Mouse (Mus musculus): ENCODE data around the gene Ccdc180. TPM values are rescaled to one million over a fixed set of nuclear protein-coding genes. Genes with fewer than 3 reads are reported as not detected.

Gene Ccdc180
- polyA plus RNA-seq, 1 experiment from 2014 or later, result not detected

- H3K9me3 ChIP-seq (replicated peaks; ENCODE audit: control insufficient read depth, low read length), result no peaks in the 10 kb centered on the region
- no peaks in the 10 kb centered on the region for H3K36me3 ChIP-seq (replicated peaks; ENCODE audit: control insufficient read depth, insufficient read depth, low read depth, low read length)
- DNase-seq (ENCODE audit: low spot score), result no peak
- H3K4me2 ChIP-seq (ENCODE audit: low read depth, low read length), result no peak overlapping the region
- no peak overlapping the region for H3K4me3 ChIP-seq (ENCODE audit: low read depth, low read length)
- H3K9ac ChIP-seq (replicated peaks; ENCODE audit: low read length), result no peak overlapping the region
- no peaks in the 10 kb centered on the region for H3K27me3 ChIP-seq (ENCODE audit: control insufficient read depth, insufficient read depth, low read length)
- ATAC-seq (replicated peaks; ENCODE audit: insufficient number of reproducible peaks, low FRiP score, low TSS enrichment, low read depth), result no peak
- WGBS, result 83% methylated on average over 7 of the region's 7 CpGs
- no peak overlapping the region for H3K27ac ChIP-seq (replicated peaks; ENCODE audit: low read depth, low read length)
- no peaks in the 10 kb centered on the region for H3K4me1 ChIP-seq (ENCODE audit: control insufficient read depth, insufficient read depth, low read length)
These were observed 27.0 kb downstream of the Ccdc180 start for GRCm38 (mm10) chr4:45917091-45917490.

- Histone ChIP-seq H3K9ac (replicated peaks; ENCODE audit: low read length) (no peak overlapping the region), H3K4me2 (ENCODE audit: low read depth, low read length) (no peak overlapping the region), H3K4me1 (ENCODE audit: control insufficient read depth, insufficient read depth, low read length) (no peaks in the 10 kb centered on the region), H3K27ac (replicated peaks; ENCODE audit: low read depth, low read length) (no peak overlapping the region), H3K4me3 (ENCODE audit: low read depth, low read length) (no peak overlapping the region), H3K36me3 (replicated peaks; ENCODE audit: control insufficient read depth, insufficient read depth, low read depth, low read length) (no peaks in the 10 kb centered on the region), H3K27me3 (ENCODE audit: control insufficient read depth, insufficient read depth, low read length) (no peaks in the 10 kb centered on the region), H3K9me3 (replicated peaks; ENCODE audit: control insufficient read depth, low read length) (no peaks in the 10 kb centered on the region)
- WGBS, result 83% methylated on average over 10 of the region's 10 CpGs
- DNase-seq (ENCODE audit: low spot score) (no peak), ATAC-seq (replicated peaks; ENCODE audit: insufficient number of reproducible peaks, low FRiP score, low TSS enrichment, low read depth) (no peak)
These were observed 31.7 kb downstream of the Ccdc180 start for GRCm38 (mm10) chr4:45921663-45922435.

- no peaks in the 10 kb centered on the region for H3K36me3 ChIP-seq (replicated peaks; ENCODE audit: control insufficient read depth, insufficient read depth, low read depth, low read length)
- H3K27me3 ChIP-seq (ENCODE audit: control insufficient read depth, insufficient read depth, low read length), result no peaks in the 10 kb centered on the region
- 90% methylated on average over 4 of the region's 4 CpGs for WGBS
- H3K9me3 ChIP-seq (replicated peaks; ENCODE audit: control insufficient read depth, low read length), result no peaks in the 10 kb centered on the region
- no peaks in the 10 kb centered on the region for H3K4me1 ChIP-seq (ENCODE audit: control insufficient read depth, insufficient read depth, low read length)
- no peak overlapping the region for H3K9ac ChIP-seq (replicated peaks; ENCODE audit: low read length)
- H3K4me3 ChIP-seq (ENCODE audit: low read depth, low read length), result no peak overlapping the region
- DNase-seq (ENCODE audit: low spot score), result no peak
- ATAC-seq (replicated peaks; ENCODE audit: insufficient number of reproducible peaks, low FRiP score, low TSS enrichment, low read depth), result no peak
- no peak overlapping the region for H3K27ac ChIP-seq (replicated peaks; ENCODE audit: low read depth, low read length)
- H3K4me2 ChIP-seq (ENCODE audit: low read depth, low read length), result no peak overlapping the region
These were observed 33.9 kb downstream of the Ccdc180 start for GRCm38 (mm10) chr4:45924011-45924410.

GRCm38 (mm10) chr4:45928561-45928960 lies 38.5 kb downstream of the Ccdc180 start:
- Histone ChIP-seq H3K27me3 (ENCODE audit: control insufficient read depth, insufficient read depth, low read length) (no peaks in the 10 kb centered on the region), H3K36me3 (replicated peaks; ENCODE audit: control insufficient read depth, insufficient read depth, low read depth, low read length) (no peaks in the 10 kb centered on the region), H3K27ac (replicated peaks; ENCODE audit: low read depth, low read length) (no peak overlapping the region), H3K9ac (replicated peaks; ENCODE audit: low read length) (no peak overlapping the region), H3K4me2 (ENCODE audit: low read depth, low read length) (no peak overlapping the region), H3K9me3 (replicated peaks; ENCODE audit: control insufficient read depth, low read length) (no peaks in the 10 kb centered on the region), H3K4me1 (ENCODE audit: control insufficient read depth, insufficient read depth, low read length) (no peaks in the 10 kb centered on the region), H3K4me3 (ENCODE audit: low read depth, low read length) (no peak overlapping the region)
- WGBS, result 82% methylated on average over 4 of the region's 4 CpGs
- ATAC-seq (replicated peaks; ENCODE audit: insufficient number of reproducible peaks, low FRiP score, low TSS enrichment, low read depth) (no peak), DNase-seq (ENCODE audit: low spot score) (no peak)

- DNase-seq (ENCODE audit: low spot score), result peak; percentile 83
- Histone ChIP-seq H3K4me3 (ENCODE audit: low read depth, low read length) (no peak overlapping the region), H3K9me3 (replicated peaks; ENCODE audit: control insufficient read depth, low read length) (no peaks in the 10 kb centered on the region), H3K4me2 (ENCODE audit: low read depth, low read length) (no peak overlapping the region), H3K27ac (replicated peaks; ENCODE audit: low read depth, low read length) (no peak overlapping the region), H3K36me3 (replicated peaks; ENCODE audit: control insufficient read depth, insufficient read depth, low read depth, low read length) (no peaks in the 10 kb centered on the region), H3K4me1 (ENCODE audit: control insufficient read depth, insufficient read depth, low read length) (no peaks in the 10 kb centered on the region), H3K9ac (replicated peaks; ENCODE audit: low read length) (no peak overlapping the region), H3K27me3 (ENCODE audit: control insufficient read depth, insufficient read depth, low read length) (no peaks in the 10 kb centered on the region)
- 27% methylated on average over 13 of the region's 13 CpGs for WGBS
- no peak; the same call in 1 of the 2 replicates for ATAC-seq (replicated peaks; ENCODE audit: insufficient number of reproducible peaks, low FRiP score, low TSS enrichment, low read depth)
These were observed 51.5 kb downstream of the Ccdc180 start for GRCm38 (mm10) chr4:45941628-45942044.

- no peak for DNase-seq (ENCODE audit: low spot score)
- Histone ChIP-seq H3K27me3 (ENCODE audit: control insufficient read depth, insufficient read depth, low read length) (no peaks in the 10 kb centered on the region), H3K9me3 (replicated peaks; ENCODE audit: control insufficient read depth, low read length) (no peaks in the 10 kb centered on the region), H3K4me2 (ENCODE audit: low read depth, low read length) (no peak overlapping the region), H3K4me3 (ENCODE audit: low read depth, low read length) (no peak overlapping the region), H3K4me1 (ENCODE audit: control insufficient read depth, insufficient read depth, low read length) (no peaks in the 10 kb centered on the region), H3K27ac (replicated peaks; ENCODE audit: low read depth, low read length) (no peak overlapping the region), H3K36me3 (replicated peaks; ENCODE audit: control insufficient read depth, insufficient read depth, low read depth, low read length) (no peaks in the 10 kb centered on the region), H3K9ac (replicated peaks; ENCODE audit: low read length) (no peak overlapping the region)
- 80% methylated on average over 8 of the region's 8 CpGs for WGBS
- ATAC-seq (replicated peaks; ENCODE audit: insufficient number of reproducible peaks, low FRiP score, low TSS enrichment, low read depth), result no peak
These were observed 57.6 kb downstream of the Ccdc180 start for GRCm38 (mm10) chr4:45947729-45948128.

GRCm38 (mm10) chr4:45949109-45949848 lies 59.2 kb downstream of the Ccdc180 start:
- no peak overlapping the region for H3K4me3 ChIP-seq (ENCODE audit: low read depth, low read length)
- no peak overlapping the region for H3K27ac ChIP-seq (replicated peaks; ENCODE audit: low read depth, low read length)
- no peak for DNase-seq (ENCODE audit: low spot score)
- no peaks in the 10 kb centered on the region for H3K9me3 ChIP-seq (replicated peaks; ENCODE audit: control insufficient read depth, low read length)
- no peaks in the 10 kb centered on the region for H3K27me3 ChIP-seq (ENCODE audit: control insufficient read depth, insufficient read depth, low read length)
- WGBS, result 89% methylated on average over 7 of the region's 7 CpGs
- H3K4me2 ChIP-seq (ENCODE audit: low read depth, low read length), result no peak overlapping the region
- no peak overlapping the region for H3K9ac ChIP-seq (replicated peaks; ENCODE audit: low read length)
- no peak for ATAC-seq (replicated peaks; ENCODE audit: insufficient number of reproducible peaks, low FRiP score, low TSS enrichment, low read depth)
- no peaks in the 10 kb centered on the region for H3K36me3 ChIP-seq (replicated peaks; ENCODE audit: control insufficient read depth, insufficient read depth, low read depth, low read length)
- H3K4me1 ChIP-seq (ENCODE audit: control insufficient read depth, insufficient read depth, low read length), result no peaks in the 10 kb centered on the region

- no peaks in the 10 kb centered on the region for H3K27me3 ChIP-seq (ENCODE audit: control insufficient read depth, insufficient read depth, low read length)
- no peak for ATAC-seq (replicated peaks; ENCODE audit: insufficient number of reproducible peaks, low FRiP score, low TSS enrichment, low read depth)
- no peak overlapping the region for H3K9ac ChIP-seq (replicated peaks; ENCODE audit: low read length)
- no peaks in the 10 kb centered on the region for H3K4me1 ChIP-seq (ENCODE audit: control insufficient read depth, insufficient read depth, low read length)
- no peak overlapping the region for H3K27ac ChIP-seq (replicated peaks; ENCODE audit: low read depth, low read length)
- no peak overlapping the region for H3K4me3 ChIP-seq (ENCODE audit: low read depth, low read length)
- no peak overlapping the region for H3K4me2 ChIP-seq (ENCODE audit: low read depth, low read length)
- WGBS, result 93% methylated on average over 18 of the region's 18 CpGs
- H3K9me3 ChIP-seq (replicated peaks; ENCODE audit: control insufficient read depth, low read length), result no peaks in the 10 kb centered on the region
- H3K36me3 ChIP-seq (replicated peaks; ENCODE audit: control insufficient read depth, insufficient read depth, low read depth, low read length), result no peaks in the 10 kb centered on the region
- no peak for DNase-seq (ENCODE audit: low spot score)
These were observed 61.7 kb downstream of the Ccdc180 start for GRCm38 (mm10) chr4:45951830-45952229.
